In genomic region chr5:122303937-122304336, GRCm38 (mm10) we compare ENCODE assay signal across 12 mouse cellular contexts. TPM values are rescaled to one million over a fixed set of nuclear protein-coding genes. Genes with fewer than 3 reads are reported as not detected.
DNase-seq lines count a peak whose midpoint lies in the region; ATAC-seq and TF ChIP-seq lines count a peak whose summit lies in the region.
"Had no signal": no experiment of that assay in that cellular context is flagged by ENCODE, and none has a peak within 500 bp of the region (broad histone marks: within the 10 kb centered on the region; RNA-seq: fewer than 3 reads in every experiment).

No protein-coding gene starts in this region.

- no peak overlapping the region for H3K4me2 ChIP-seq in kidney, postnatal 0 days (ENCODE audit: low read length)
- no peak overlapping the region for H3K4me2 ChIP-seq in intestine, embryonic 15.5 days (replicated peaks)
- H3K4me2 ChIP-seq: neural tube, embryonic 15.5 days had no signal

- WGBS in kidney, postnatal 0 days: 73% methylated on average over 7 of the region's 7 CpGs
- 68% methylated on average over 7 of the region's 7 CpGs for WGBS in intestine, embryonic 15.5 days

- DNase-seq in adrenal gland, adult 18-20 months (ENCODE audit: low spot score in 2 of 2): peak; percentile 13 to 19
- DNase-seq in adrenal gland, postnatal 25 days: no peak
- DNase-seq in kidney, postnatal 0 days (ENCODE audit: low spot score): no peak
- no peak for DNase-seq in kidney, adult 18-20 months
- peak; percentile 96 for DNase-seq in 3T3-L1 (ENCODE audit: low read depth, low spot score)
- DNase-seq in retina, embryonic 14.5 days (ENCODE audit: low spot score): no peak
- no peak for DNase-seq in spleen, postnatal 4 days (ENCODE audit: low spot score in 2 of 2)
- DNase-seq: kidney, postnatal 10 days had no signal

- H3K27ac ChIP-seq in kidney, postnatal 0 days: 0 out of 2 replicates have a peak overlapping the region, but pooled peaks have one; percentile 9
- 0 out of 2 replicates have a peak overlapping the region, but pooled peaks have one; percentile 58 for H3K27ac ChIP-seq in intestine, embryonic 15.5 days
- H3K27ac ChIP-seq: midbrain, embryonic 10.5 days had no signal

- no peak overlapping the region for H3K4me3 ChIP-seq in kidney, postnatal 0 days (replicated peaks; ENCODE audit: low read depth, low read length)
- H3K4me3 ChIP-seq in intestine, embryonic 15.5 days (replicated peaks): no peak overlapping the region
- H3K4me3 ChIP-seq: midbrain, embryonic 10.5 days; neural tube, embryonic 15.5 days had no signal

- no peaks in the 10 kb centered on the region for H3K36me3 ChIP-seq in kidney, postnatal 0 days (ENCODE audit: insufficient read depth, low read length)
- no peaks in the 10 kb centered on the region for H3K36me3 ChIP-seq in intestine, embryonic 15.5 days

- no peaks in the 10 kb centered on the region for H3K9me3 ChIP-seq in kidney, postnatal 0 days (replicated peaks; ENCODE audit: low read length)
- no peaks in the 10 kb centered on the region for H3K9me3 ChIP-seq in intestine, embryonic 15.5 days
- H3K9me3 ChIP-seq: midbrain, embryonic 10.5 days; neural tube, embryonic 15.5 days had no signal

- TF ChIP-seq CTCF in kidney, postnatal 0 days (IDR thresholded peaks at IDR 0.05; ENCODE audit: low read depth): no peak

- ATAC-seq in kidney, postnatal 0 days (replicated peaks; ENCODE audit: low FRiP score, low read depth): no peak
- no peak for ATAC-seq in intestine, embryonic 15.5 days
- ATAC-seq: forebrain, embryonic 16.5 days had no signal

- H3K9ac ChIP-seq in kidney, postnatal 0 days (ENCODE audit: low read depth, low read length): no peak overlapping the region
- H3K9ac ChIP-seq in intestine, embryonic 15.5 days: no peak overlapping the region
- H3K9ac ChIP-seq: neural tube, embryonic 15.5 days had no signal

- H3K4me1 ChIP-seq in kidney, postnatal 0 days (replicated peaks; ENCODE audit: insufficient read depth, low read length): peaks cover 11% of the 10 kb centered on the region; the same call in 1 of the 2 replicates
- peaks cover 29% of the 10 kb centered on the region for H3K4me1 ChIP-seq in intestine, embryonic 15.5 days (replicated peaks)

- no peaks in the 10 kb centered on the region for H3K27me3 ChIP-seq in kidney, postnatal 0 days (ENCODE audit: insufficient read depth, low read length)
- H3K27me3 ChIP-seq in intestine, embryonic 15.5 days (replicated peaks): no peaks in the 10 kb centered on the region
- H3K27me3 ChIP-seq: neural tube, embryonic 15.5 days had no signal

RNA-seq across cellular contexts. Expression of gene Pptc7, which starts 19.8 kb away (rescaled TPM):
- total RNA-seq in adrenal gland, adult 18-20 months (2021): 10 to 100 TPM; 56.1 to 70.7 TPM
- 48.2 and 52.6 TPM in 2 replicates for total RNA-seq in adrenal gland, postnatal 25 days (2021)
- 10.4 and 12.1 TPM in 2 replicates for polyA plus RNA-seq in kidney, postnatal 0 days (2015; fragmentation: Nextera tagmentation; extraction: Ambion mirVana)
- 10.4 and 11.0 TPM in 2 replicates for polyA plus RNA-seq in intestine, embryonic 15.5 days (2015; fragmentation: Nextera tagmentation; extraction: Ambion mirVana)

RNA-seq across cellular contexts. Expression of gene Tctn1, which starts 39.7 kb away (rescaled TPM):
- 10 to 100 TPM; 10.6 to 11.8 TPM for total RNA-seq in adrenal gland, adult 18-20 months (2021)
- 16.5 and 19.0 TPM in 2 replicates for total RNA-seq in adrenal gland, postnatal 25 days (2021)
- polyA plus RNA-seq in kidney, postnatal 0 days (2015; fragmentation: Nextera tagmentation; extraction: Ambion mirVana): 5.2 and 6.6 TPM in 2 replicates
- 3.0 and 3.2 TPM in 2 replicates for polyA plus RNA-seq in intestine, embryonic 15.5 days (2015; fragmentation: Nextera tagmentation; extraction: Ambion mirVana)

RNA-seq across cellular contexts. Expression of gene Rad9b, which starts 50.1 kb away (rescaled TPM):
- total RNA-seq in adrenal gland, adult 18-20 months (2021): 1 to 10 TPM; 2.4 TPM
- 3.9 and 5.1 TPM in 2 replicates for total RNA-seq in adrenal gland, postnatal 25 days (2021)
- 11.3 and 11.8 TPM in 2 replicates for polyA plus RNA-seq in kidney, postnatal 0 days (2015; fragmentation: Nextera tagmentation; extraction: Ambion mirVana)
- 8.6 and 9.2 TPM in 2 replicates for polyA plus RNA-seq in intestine, embryonic 15.5 days (2015; fragmentation: Nextera tagmentation; extraction: Ambion mirVana)

RNA-seq across cellular contexts. Expression of gene Vps29, which starts 50.2 kb away (rescaled TPM):
- total RNA-seq in adrenal gland, adult 18-20 months (2021): 100 to 1,000 TPM; 150 to 156 TPM
- total RNA-seq in adrenal gland, postnatal 25 days (2021): 123 and 135 TPM in 2 replicates
- 295 and 301 TPM in 2 replicates for polyA plus RNA-seq in kidney, postnatal 0 days (2015; fragmentation: Nextera tagmentation; extraction: Ambion mirVana)
- polyA plus RNA-seq in intestine, embryonic 15.5 days (2015; fragmentation: Nextera tagmentation; extraction: Ambion mirVana): 268 and 278 TPM in 2 replicates

Comparison
In these comparisons a context has a peak if more than half of its experiments do, and no peak if none do; other contexts are left out.
1. DNase-seq: peak in adrenal gland, adult 18-20 months (2 of 2) and 3T3-L1 (single experiment); none in adrenal gland, postnatal 25 days (single experiment), kidney, postnatal 0 days (single experiment), kidney, adult 18-20 months (single experiment), retina, embryonic 14.5 days (single experiment) and spleen, postnatal 4 days (0 of 2).